Mouse (Mus musculus) embryonic facial prominence, embryonic 10.5 days (tissue): ENCODE measurements around the gene Vapb. TPM values are rescaled to one million over a fixed set of nuclear protein-coding genes. Genes with fewer than 3 reads are reported as not detected.

Experiments used
- DNase-seq: peaks from one replicate; pipeline ENCODE4 v3.0.0-alpha.2; 2017; ENCODE audit warnings: low spot score
- H3K27ac ChIP-seq: fragments of 300-500 bp; sonication (generic); replicated peaks from 2 replicates; pipeline ENCODE4 v1.5.1; 2016; ENCODE audit warnings: mild to moderate bottlenecking
- H3K27me3 ChIP-seq: fragments of 300-500 bp; sonication (generic); replicated peaks from 2 replicates; pipeline ENCODE4 v1.6.1; 2016; ENCODE audit warnings: low read depth, mild to moderate bottlenecking; ENCODE audit not compliant: poor library complexity, severe bottlenecking
- H3K36me3 ChIP-seq: fragments of 300-500 bp; sonication (generic); replicated peaks from 2 replicates; pipeline ENCODE4 v1.6.1; 2016; ENCODE audit warnings: mild to moderate bottlenecking, moderate library complexity
- H3K4me1 ChIP-seq: fragments of 300-500 bp; sonication (generic); 2 replicates; pipeline ENCODE4 v1.6.1; 2016
- H3K4me3 ChIP-seq: fragments of 300-500 bp; sonication (generic); 2 replicates; pipeline ENCODE4 v1.5.1; 2016; ENCODE audit warnings: mild to moderate bottlenecking, moderate library complexity
- H3K9me3 ChIP-seq: fragments of 300-500 bp; sonication (generic); 2 replicates; pipeline ENCODE4 v1.6.1; 2016; ENCODE audit warnings: mild to moderate bottlenecking
- WGBS: fragments of 180-500 bp; shearing (Covaris S2); methylation state at CpG from one replicate; pipeline ENCODE4 v1.1.7; 2016; 5-methylcytosine and 5-hydroxymethylcytosine counted together
- polyA plus RNA-seq: library from polyadenylated mRNA; unstranded; fragments of >200 nt; fragmentation: Nextera tagmentation; extraction: Ambion mirVana; gene quantifications from 2 replicates; pipeline ENCODE4 v1.2.1, GENCODE M21; 2016

Vapb gene
- polyA plus RNA-seq, 1 experiment from 2014 or later: 8.1 TPM

DNA sequence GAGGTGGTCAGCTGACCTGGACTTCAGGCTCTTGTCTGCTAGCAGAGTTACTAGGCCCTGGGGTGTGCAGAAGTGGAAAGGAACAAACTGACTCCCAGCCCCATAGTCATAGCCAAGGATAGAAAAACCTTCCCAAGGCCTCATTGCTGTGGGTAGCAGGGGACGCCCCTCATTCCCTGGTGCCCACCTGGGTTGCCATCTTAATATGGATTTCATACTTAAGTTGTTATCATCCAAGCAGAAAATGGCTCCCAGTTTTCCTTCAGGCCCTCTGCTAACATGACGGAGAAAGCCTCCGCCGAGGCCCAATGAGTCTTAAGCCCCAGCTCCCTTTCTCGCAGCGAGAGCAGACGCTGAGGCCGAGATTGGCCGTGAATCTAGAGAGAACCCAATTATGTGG, 63.3 kb downstream of the Vapb start:
- H3K36me3 ChIP-seq: no peaks in the 10 kb centered on the region
- peaks cover 31% of the 10 kb centered on the region for H3K4me1 ChIP-seq
- H3K27me3 ChIP-seq: no peaks in the 10 kb centered on the region
- no peak for DNase-seq
- 92% methylated on average over 9 of the region's 9 CpGs for WGBS
- no peaks in the 10 kb centered on the region for H3K9me3 ChIP-seq
- H3K27ac ChIP-seq: no peak overlapping the region
- no peak overlapping the region for H3K4me3 ChIP-seq

GRCm38 (mm10) chr2:173801405-173801876, 64.1 kb downstream of the Vapb start:
- Histone ChIP-seq H3K27ac (peak overlapping the region; percentile 48; the same call in 1 of the 2 replicates), H3K36me3 (no peaks in the 10 kb centered on the region), H3K4me1 (peaks cover 23% of the 10 kb centered on the region), H3K9me3 (no peaks in the 10 kb centered on the region), H3K27me3 (no peaks in the 10 kb centered on the region), H3K4me3 (no peak overlapping the region)
- WGBS: 47% methylated on average over 11 of the region's 11 CpGs
- peak; percentile 57 for DNase-seq

DNA sequence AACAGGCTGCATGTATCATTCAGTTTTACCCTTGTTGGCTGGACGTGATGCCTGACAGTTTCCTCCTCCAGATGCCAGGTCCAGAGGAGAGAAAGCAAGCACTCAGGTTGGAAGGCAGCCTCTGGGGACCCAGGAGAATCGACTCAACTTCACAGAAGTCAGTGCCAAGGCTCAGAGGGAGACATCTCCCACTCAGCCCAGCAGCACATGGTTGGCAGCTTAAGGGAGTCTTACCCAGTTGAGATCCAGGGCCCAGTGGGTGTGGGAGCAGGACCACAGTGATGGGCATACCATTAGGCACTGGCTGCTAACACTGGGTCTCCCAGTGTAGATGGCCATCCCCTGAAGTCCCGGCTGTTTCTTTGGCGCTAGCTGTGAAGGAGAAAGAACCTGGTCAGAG, 64.9 kb downstream of the Vapb start:
- Histone ChIP-seq H3K27ac (0 out of 2 replicates have a peak overlapping the region, but pooled peaks have one; percentile 12), H3K9me3 (no peaks in the 10 kb centered on the region), H3K4me1 (peaks cover 18% of the 10 kb centered on the region), H3K27me3 (no peaks in the 10 kb centered on the region), H3K36me3 (no peaks in the 10 kb centered on the region), H3K4me3 (no peak overlapping the region)
- WGBS: 84% methylated on average over 4 of the region's 4 CpGs
- DNase-seq: no peak

GRCm38 (mm10) chr2:173802956-173803355, 65.6 kb downstream of the Vapb start:
- DNase-seq: no peak
- Histone ChIP-seq H3K27me3 (no peaks in the 10 kb centered on the region), H3K27ac (no peak overlapping the region), H3K36me3 (no peaks in the 10 kb centered on the region), H3K4me3 (no peak overlapping the region), H3K9me3 (no peaks in the 10 kb centered on the region), H3K4me1 (peaks cover 18% of the 10 kb centered on the region)
- WGBS: 70% methylated on average over 3 of the region's 3 CpGs

DNA sequence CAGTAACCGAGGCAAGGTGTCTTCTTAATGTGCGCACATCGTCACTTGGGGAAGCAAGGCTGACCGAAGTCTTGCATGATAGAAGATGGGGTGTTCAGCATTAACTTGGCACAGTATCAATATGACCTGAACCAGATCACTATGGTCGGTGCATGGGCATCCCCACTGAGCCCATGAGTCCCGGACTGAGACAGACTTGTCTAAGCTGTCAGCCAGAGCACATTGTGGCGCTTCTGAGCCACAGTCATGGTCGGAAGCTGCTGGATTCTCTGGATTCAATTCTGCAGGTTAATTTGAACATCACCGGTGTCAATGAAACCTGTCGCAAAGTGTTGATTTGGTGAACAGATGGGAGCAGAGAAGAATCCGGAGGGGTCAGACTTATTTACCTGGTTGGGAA, 66.5 kb downstream of the Vapb start:
- no peak overlapping the region for H3K27ac ChIP-seq
- no peak overlapping the region for H3K4me3 ChIP-seq
- peaks cover 18% of the 10 kb centered on the region for H3K4me1 ChIP-seq
- WGBS: 95% methylated on average over 11 of the region's 11 CpGs
- DNase-seq: no peak
- no peaks in the 10 kb centered on the region for H3K36me3 ChIP-seq
- no peaks in the 10 kb centered on the region for H3K27me3 ChIP-seq
- no peaks in the 10 kb centered on the region for H3K9me3 ChIP-seq

DNA sequence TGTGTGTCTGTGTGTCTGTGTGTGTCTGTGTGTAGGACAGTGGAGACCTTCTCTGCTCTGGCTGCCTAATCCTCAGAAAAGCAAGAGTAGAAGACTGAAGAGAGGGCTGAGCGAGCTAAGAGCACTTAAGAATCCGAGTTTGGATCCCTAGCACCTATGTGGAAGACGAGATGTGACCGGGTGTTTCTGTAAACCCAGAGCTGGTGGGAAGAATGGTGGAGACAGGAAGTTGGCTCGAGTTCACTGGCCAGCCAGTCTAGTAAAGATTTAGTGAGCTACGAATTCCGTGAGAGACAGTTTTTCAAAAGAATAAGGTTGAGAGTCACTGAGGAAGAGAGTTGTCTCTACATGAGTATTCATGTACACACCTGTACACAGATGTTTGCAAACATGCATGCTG, 69.3 kb downstream of the Vapb start:
- no peak overlapping the region for H3K27ac ChIP-seq
- DNase-seq: no peak
- H3K4me3 ChIP-seq: no peak overlapping the region
- H3K4me1 ChIP-seq: peaks cover 12% of the 10 kb centered on the region
- WGBS: 81% methylated on average over 7 of the region's 7 CpGs
- H3K9me3 ChIP-seq: no peaks in the 10 kb centered on the region
- H3K36me3 ChIP-seq: no peaks in the 10 kb centered on the region
- H3K27me3 ChIP-seq: no peaks in the 10 kb centered on the region

- H3K4me1 ChIP-seq: no peaks in the 10 kb centered on the region
- H3K36me3 ChIP-seq: no peaks in the 10 kb centered on the region
- no peak for DNase-seq
- H3K4me3 ChIP-seq: no peak overlapping the region
- H3K27me3 ChIP-seq: no peaks in the 10 kb centered on the region
- H3K27ac ChIP-seq: no peak overlapping the region
- 77% methylated on average over 7 of the region's 7 CpGs for WGBS
- no peaks in the 10 kb centered on the region for H3K9me3 ChIP-seq
Measured at GRCm38 (mm10) chr2:173808942-173809341, 71.6 kb downstream of the Vapb start.

DNA sequence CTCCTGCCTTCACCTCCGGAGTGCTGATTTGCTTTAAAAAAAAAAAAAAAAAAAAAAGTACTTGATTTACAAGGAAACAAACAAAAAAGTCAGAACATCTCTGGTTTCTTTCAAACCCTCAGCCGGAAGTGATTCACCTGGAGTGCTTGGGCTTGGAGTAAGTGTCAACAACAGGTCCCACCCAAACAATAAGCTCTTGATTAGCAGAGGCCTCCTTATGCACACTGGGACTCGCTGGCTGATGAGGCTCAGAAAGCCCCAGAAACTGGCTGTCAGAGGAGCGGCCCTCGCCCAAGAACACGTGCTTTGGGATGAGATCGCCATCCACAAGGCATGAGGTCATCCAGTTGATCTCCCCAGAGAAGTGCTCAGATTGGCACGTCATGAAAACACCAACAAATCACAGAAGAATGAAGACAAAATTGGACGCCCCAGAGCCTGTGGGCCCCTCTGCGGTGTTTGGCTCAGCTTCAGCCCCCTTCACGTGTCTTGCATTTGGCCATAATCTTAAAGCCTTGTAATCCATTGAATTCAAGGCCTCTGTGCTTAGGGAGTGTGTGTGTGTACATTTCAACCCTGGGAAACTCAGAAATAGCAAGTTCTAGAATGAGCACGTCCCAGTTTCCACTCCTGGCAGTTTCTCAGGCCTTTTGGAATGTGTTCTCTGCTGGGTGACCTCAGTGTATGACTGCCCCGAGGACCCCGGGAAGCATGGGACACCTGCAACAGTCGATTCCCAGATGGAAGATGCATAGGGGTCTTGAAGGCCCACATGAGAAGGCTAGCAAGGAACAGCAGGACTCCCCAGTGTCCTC, 72.9 kb downstream of the Vapb start:
- Histone ChIP-seq H3K4me3 (no peak overlapping the region), H3K27me3 (no peaks in the 10 kb centered on the region), H3K36me3 (no peaks in the 10 kb centered on the region), H3K4me1 (no peaks in the 10 kb centered on the region), H3K27ac (no peak overlapping the region), H3K9me3 (no peaks in the 10 kb centered on the region)
- DNase-seq: no peak
- WGBS: 86% methylated on average over 15 of the region's 15 CpGs

GRCm38 (mm10) chr2:173810851-173811130, 73.5 kb downstream of the Vapb start:
- Histone ChIP-seq H3K9me3 (no peaks in the 10 kb centered on the region), H3K36me3 (no peaks in the 10 kb centered on the region), H3K4me1 (no peaks in the 10 kb centered on the region), H3K27ac (no peak overlapping the region), H3K4me3 (no peak overlapping the region), H3K27me3 (no peaks in the 10 kb centered on the region)
- WGBS: 93% methylated on average over 5 of the region's 5 CpGs
- no peak for DNase-seq

- WGBS: 70% methylated on average over 8 of the region's 8 CpGs
- no peaks in the 10 kb centered on the region for H3K27me3 ChIP-seq
- no peaks in the 10 kb centered on the region for H3K36me3 ChIP-seq
- no peak overlapping the region for H3K27ac ChIP-seq
- H3K4me1 ChIP-seq: no peaks in the 10 kb centered on the region
- H3K9me3 ChIP-seq: peaks cover 4% of the 10 kb centered on the region; the same call in 1 of the 2 replicates
- no peak for DNase-seq
- no peak overlapping the region for H3K4me3 ChIP-seq
Measured at GRCm38 (mm10) chr2:173811850-173812249, 74.5 kb downstream of the Vapb start.

DNA sequence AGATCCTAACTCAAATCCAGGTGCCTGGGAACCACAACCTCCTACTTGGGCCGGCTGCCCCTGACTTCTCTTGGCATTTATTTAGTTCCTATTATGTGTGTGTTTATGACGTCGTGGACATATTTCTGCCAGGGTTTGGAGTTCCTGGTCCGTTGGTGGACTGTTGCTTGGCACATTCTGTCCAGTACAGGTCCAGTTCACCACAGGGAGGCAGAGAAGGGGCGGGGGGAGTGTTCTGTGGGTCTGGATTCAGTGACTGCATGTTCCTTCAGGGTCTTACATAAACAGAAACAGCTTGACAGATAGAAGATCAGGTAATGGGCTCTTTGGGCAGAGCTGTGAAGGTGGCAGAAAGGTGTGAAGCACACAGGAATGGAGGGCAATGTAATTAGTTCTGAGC, 75.8 kb downstream of the Vapb start:
- H3K4me3 ChIP-seq: no peak overlapping the region
- H3K27ac ChIP-seq: no peak overlapping the region
- DNase-seq: no peak
- H3K9me3 ChIP-seq: peaks cover 12% of the 10 kb centered on the region; the same call in 1 of the 2 replicates
- no peaks in the 10 kb centered on the region for H3K4me1 ChIP-seq
- H3K36me3 ChIP-seq: no peaks in the 10 kb centered on the region
- H3K27me3 ChIP-seq: no peaks in the 10 kb centered on the region
- 88% methylated on average over 5 of the region's 5 CpGs for WGBS

- no peak for DNase-seq
- Histone ChIP-seq H3K27ac (no peak overlapping the region), H3K9me3 (no peaks in the 10 kb centered on the region), H3K4me3 (no peak overlapping the region), H3K4me1 (peaks cover 18% of the 10 kb centered on the region), H3K27me3 (no peaks in the 10 kb centered on the region), H3K36me3 (no peaks in the 10 kb centered on the region)
- WGBS: 89% methylated on average over 4 of the region's 4 CpGs
Measured at GRCm38 (mm10) chr2:173826287-173826686, 89.0 kb downstream of the Vapb start.

DNA sequence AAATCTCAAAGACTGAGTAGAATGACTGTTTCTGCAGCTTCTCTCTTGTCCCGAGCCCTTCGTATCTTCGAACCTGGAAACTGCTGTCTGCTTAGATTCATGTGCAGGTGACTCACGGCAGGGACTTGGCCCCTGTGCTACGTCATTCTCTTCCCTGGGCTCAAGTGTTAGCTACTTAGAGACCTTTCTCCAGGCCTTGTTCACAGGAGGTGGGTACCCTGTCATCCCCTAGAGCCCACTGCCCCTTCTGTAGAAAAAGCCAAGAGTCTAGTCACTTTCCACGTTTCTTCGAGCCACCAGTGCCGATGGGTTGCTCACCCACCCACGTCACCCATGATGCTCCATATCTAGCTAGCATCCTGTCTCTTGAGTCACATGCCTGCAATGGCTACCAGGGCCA, 89.9 kb downstream of the Vapb start:
- H3K4me1 ChIP-seq: peaks cover 18% of the 10 kb centered on the region

More for the DNA sequence above, 89.9 kb downstream of the Vapb start:
- no peak overlapping the region for H3K4me3 ChIP-seq
- DNase-seq: no peak
- no peak overlapping the region for H3K27ac ChIP-seq
- no peaks in the 10 kb centered on the region for H3K27me3 ChIP-seq
- H3K36me3 ChIP-seq: no peaks in the 10 kb centered on the region
- no peaks in the 10 kb centered on the region for H3K9me3 ChIP-seq
- WGBS: 91% methylated on average over 9 of the region's 9 CpGs
